Mouse (Mus musculus): Measurements from ENCODE around the gene Edc3. TPM values are rescaled to one million over a fixed set of nuclear protein-coding genes. Genes with fewer than 3 reads are reported as not detected.

The Edc3 gene
- total RNA-seq (2021), result 10 to 100 TPM; 19.1 to 20.2 TPM

DNA sequence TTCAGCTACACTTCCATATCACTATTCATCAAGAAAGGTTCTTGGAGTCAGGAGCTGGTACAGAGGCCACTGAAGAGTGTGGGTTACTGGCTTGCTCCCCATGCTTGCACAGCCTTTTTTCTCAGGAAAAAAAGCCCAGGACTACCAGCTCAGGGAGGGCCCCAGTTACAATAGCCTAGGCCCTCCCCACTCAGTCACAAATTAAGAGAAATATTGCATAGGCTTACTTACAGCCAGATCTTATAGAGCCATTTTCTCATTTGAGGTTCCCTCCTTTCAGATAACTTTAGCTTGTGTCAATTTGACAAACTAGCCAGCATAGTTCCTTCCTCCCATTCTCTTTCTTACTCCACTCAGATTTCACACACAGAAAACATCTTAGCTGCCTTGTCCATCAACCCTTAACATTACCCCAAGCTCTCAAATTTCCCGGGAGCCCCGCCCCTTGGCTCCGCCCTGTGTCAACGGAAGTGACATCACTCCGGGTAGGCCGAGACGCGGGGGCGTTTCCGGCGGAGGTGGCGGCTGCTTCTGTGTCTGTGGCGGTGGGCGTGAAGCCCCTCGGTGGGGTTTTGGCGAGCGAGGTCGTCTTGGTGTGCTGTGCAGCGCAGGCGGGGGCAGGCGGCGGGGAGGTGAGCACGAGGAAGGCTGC, at the start of gene Edc3:
Gene Edc3 (plus strand): TSS at position 473 of the 652 bp plus-strand sequence.
- peak; percentile 90 for DNase-seq
- intact Hi-C loops (cut with DNase I), result no loop called here

- DNase-seq, result no peak
- intact Hi-C loops (cut with DNase I), result loop anchor here (2.0 to 5.0 kb wide), 2 partner anchors 86 to 117 kb away; no protein-coding TSS in a partner anchor
Measured at GRCm38 (mm10) chr9:57658970-57659369, 49.4 kb upstream of the Edc3 start.

GRCm38 (mm10) chr9:57659774-57660173, 48.6 kb upstream of the Edc3 start:
- intact Hi-C loops (cut with DNase I), result loop anchor here (2.0 to 5.0 kb wide), 2 partner anchors 85 to 117 kb away; no protein-coding TSS in a partner anchor
- DNase-seq, result peak; percentile 67

DNA sequence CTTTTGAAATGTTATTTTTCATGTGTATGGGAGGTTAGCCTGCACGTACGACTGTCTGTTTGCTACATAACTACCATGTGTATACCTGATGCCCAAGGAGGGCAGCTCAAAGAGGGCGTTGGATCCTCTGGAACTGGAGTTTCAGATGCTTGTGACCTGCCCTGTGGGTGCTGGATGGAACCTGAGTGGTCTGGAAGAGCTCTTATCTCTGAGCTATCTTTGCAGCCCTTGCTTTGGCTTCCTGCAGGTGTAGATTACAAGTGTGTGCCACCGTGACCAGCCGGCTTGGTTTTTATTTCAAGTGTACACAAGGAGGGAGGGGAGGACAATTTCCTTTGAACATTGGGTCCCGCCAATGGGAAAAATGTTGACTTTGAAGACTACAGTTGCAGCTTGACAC, 47.8 kb upstream of the Edc3 start:
- intact Hi-C loops (cut with DNase I), result no loop called here
- DNase-seq, result no peak

GRCm38 (mm10) chr9:57661552-57661951, 46.8 kb upstream of the Edc3 start:
- DNase-seq, result no peak
- intact Hi-C loops (cut with DNase I), result no loop called here

GRCm38 (mm10) chr9:57664616-57665015, 43.7 kb upstream of the Edc3 start:
- intact Hi-C loops (cut with DNase I), result no loop called here

GRCm38 (mm10) chr9:57666536-57666935, 41.8 kb upstream of the Edc3 start:
- intact Hi-C loops (cut with DNase I), result no loop called here
- DNase-seq, result no peak

More at GRCm38 (mm10) chr9:57664616-57665015, 43.7 kb upstream of the Edc3 start:
- DNase-seq, result no peak

GRCm38 (mm10) chr9:57667136-57667535, 41.2 kb upstream of the Edc3 start:
- intact Hi-C loops (cut with DNase I), result no loop called here
- no peak for DNase-seq

DNA sequence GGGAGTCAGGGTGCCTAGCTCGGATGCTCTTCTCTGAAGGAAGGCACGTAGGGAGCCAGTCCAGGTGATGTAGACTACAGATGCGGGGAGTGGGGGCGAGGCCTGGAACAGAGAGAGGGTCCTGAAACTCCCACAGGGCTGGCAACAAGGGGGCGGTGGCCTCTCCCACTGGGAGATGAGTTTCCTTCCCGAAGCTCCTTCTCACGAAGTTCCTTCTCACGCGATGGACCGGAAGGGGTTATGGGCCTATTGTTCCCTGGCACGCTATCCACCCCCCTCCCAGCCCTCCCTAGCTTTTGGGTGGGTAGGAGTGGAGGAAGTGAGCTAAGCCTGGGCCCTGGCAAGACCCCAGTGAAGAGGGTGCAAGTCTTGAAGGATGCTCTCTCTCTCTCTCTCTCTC, 40.5 kb upstream of the Edc3 start:
- no peak for DNase-seq
- intact Hi-C loops (cut with DNase I), result no loop called here

DNA sequence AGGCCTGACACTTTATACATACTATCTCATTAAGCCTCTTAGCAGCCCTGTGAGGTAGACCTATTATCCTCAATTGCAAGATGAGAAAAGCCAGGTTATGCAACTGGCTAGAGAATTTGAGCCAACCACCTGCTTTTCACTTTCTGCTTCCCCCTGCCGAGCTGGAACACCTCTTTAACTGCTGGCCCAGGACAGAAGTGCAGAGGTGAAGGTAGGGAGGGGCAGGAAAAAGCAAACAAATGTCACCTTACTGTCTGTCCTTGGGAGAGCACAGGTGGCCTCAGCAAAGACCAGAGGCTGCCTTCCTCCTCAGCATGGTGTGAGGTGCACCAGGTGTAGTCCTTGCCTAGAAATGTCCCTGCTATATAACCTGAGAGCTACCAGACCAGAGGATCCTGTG, 40.1 kb upstream of the Edc3 start:
- intact Hi-C loops (cut with DNase I), result no loop called here
- no peak for DNase-seq

GRCm38 (mm10) chr9:57669566-57669965, 38.8 kb upstream of the Edc3 start:
- intact Hi-C loops (cut with DNase I), result no loop called here
- no peak for DNase-seq

- DNase-seq, result no peak
- intact Hi-C loops (cut with DNase I), result no loop called here
Measured at GRCm38 (mm10) chr9:57671037-57671436, 37.3 kb upstream of the Edc3 start.

DNA sequence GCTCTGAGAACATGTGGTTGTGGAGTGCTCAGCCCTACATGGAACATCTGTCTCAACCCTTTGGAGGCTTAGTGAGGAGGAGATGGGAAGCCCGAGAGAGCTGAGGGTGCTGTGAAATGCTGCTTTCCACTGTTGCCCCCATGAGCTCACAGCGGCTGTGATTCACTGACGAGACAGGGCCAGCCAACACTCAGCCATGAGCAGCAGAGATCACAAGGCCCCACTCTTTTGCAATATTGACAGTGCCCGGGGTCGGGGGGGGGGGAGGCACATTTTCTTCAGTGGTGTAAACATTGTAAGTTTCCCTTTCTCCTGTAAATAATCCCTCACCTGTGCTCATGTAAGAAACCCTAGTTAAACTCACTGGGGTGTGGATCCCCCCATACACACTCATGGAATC, 36.8 kb upstream of the Edc3 start:
- DNase-seq, result no peak
- intact Hi-C loops (cut with DNase I), result no loop called here

GRCm38 (mm10) chr9:57681411-57681810, 26.9 kb upstream of the Edc3 start:
- intact Hi-C loops (cut with DNase I), result no loop called here

DNA sequence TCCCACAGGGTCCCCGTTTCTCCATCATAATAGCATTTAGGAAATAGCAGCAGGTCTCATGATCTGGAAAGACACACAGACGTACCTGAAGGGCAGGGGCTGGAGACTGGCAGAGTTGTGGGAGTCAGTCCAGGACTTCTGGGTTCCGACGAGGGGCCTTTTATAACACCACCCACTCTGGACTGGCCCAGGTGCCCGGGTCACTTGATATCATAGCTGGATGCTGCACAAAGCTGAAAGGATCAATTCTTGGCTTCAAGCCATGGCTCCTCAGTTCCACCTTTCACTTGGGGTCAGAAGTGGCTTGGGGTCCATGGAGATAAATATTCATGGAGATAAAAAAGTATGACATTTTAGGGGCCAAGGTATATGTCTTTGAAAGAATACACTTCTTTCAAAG, 24.8 kb upstream of the Edc3 start, which contains the start of gene Cyp1a2:
Gene Cyp1a2 (minus strand): TSS at position 184 of the 400 bp plus-strand sequence.
- intact Hi-C loops (cut with DNase I), result no loop called here
- DNase-seq, result no peak

More at GRCm38 (mm10) chr9:57681411-57681810, 26.9 kb upstream of the Edc3 start:
- no peak for DNase-seq

DNA sequence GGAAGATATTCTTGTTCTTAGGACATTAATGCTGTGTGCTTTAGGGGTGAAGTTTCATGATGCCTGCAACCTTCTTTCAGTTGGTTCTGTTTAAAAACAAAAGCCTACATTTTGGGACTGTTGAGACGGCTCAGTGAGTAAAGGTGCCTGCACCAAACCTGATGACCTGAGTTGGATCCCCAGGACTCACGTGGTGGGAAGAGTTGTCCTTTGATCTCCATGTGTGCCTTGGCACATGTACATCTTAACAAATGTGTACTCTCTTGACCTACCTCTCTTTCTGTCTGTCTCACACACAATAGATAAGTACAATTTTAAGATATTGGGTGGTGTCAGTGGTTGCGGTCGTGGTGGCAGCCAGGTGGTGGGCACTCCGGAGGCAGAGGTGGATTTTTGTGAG, 22.3 kb upstream of the Edc3 start:
- DNase-seq, result no peak
- intact Hi-C loops (cut with DNase I), result no loop called here

GRCm38 (mm10) chr9:57687751-57688150, 20.6 kb upstream of the Edc3 start, which contains the start of gene Cyp1a1:
TSS of gene Cyp1a1 (plus strand) at chr9:57687928.
- intact Hi-C loops (cut with DNase I), result no loop called here
- no peak for DNase-seq

GRCm38 (mm10) chr9:57688158-57688557, 20.2 kb upstream of the Edc3 start:
- intact Hi-C loops (cut with DNase I), result no loop called here
- no peak for DNase-seq

DNA sequence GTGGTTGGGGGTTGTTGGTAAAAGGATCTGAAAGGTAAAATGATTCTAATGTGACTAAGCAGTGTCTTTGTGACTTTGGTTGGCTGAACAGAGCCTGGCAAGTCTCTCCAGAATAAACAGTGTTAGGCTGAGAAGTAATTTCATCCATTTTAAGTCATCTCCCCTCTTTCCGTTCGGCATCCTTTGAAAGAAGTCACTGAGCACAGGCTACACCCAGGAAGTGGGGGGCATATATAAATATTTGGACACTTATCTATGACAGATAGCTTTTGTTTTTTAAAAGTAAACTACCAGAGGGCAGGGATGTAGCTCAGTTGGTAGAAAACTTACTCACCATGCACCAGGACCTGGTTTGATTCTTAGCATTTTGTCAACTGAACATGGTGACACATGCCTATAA, 19.7 kb upstream of the Edc3 start:
- intact Hi-C loops (cut with DNase I), result no loop called here
- DNase-seq, result no peak

GRCm38 (mm10) chr9:57694108-57694507, 14.2 kb upstream of the Edc3 start:
- DNase-seq, result no peak
- intact Hi-C loops (cut with DNase I), result no loop called here

- peak; percentile 44 for DNase-seq
- intact Hi-C loops (cut with DNase I), result no loop called here
Measured at GRCm38 (mm10) chr9:57696380-57697285, 11.7 kb upstream of the Edc3 start.

- no peak for DNase-seq
- intact Hi-C loops (cut with DNase I), result no loop called here
Measured at GRCm38 (mm10) chr9:57697380-57697779, 11.0 kb upstream of the Edc3 start.
